Mouse (Mus musculus) CD8-positive naive resting alpha-beta T cell, adult 2 months (primary cell): ENCODE measurements around the gene Rnf145.

Experiments
- DNase-seq, 2 experiments: peaks; one replicate each; pipeline ENCODE4 v3.0.0; 2022; ENCODE audit warnings: low read depth in 2 of 2, low spot score in 2 of 2

Gene Rnf145

DNA sequence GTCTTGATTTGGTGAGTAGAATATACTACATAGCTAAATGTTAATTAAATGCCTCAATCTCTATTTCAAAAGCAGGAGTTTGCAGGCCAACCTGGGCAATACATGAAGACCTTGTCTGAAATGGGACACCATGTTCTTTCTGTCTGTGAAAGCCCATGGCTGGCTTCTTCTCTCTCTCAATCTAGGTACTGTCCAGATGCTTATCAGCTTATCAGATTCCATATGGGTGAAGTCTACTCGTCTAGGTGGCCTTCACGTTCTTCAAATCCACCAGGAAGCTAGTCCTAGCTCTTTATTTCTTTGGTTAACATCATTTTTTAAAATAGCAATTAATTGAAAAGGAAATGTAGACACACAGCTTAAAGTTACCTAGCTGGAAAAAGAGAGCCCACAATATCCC, 8.9 kb upstream of the Rnf145 start:
- no peak for DNase-seq

DNA sequence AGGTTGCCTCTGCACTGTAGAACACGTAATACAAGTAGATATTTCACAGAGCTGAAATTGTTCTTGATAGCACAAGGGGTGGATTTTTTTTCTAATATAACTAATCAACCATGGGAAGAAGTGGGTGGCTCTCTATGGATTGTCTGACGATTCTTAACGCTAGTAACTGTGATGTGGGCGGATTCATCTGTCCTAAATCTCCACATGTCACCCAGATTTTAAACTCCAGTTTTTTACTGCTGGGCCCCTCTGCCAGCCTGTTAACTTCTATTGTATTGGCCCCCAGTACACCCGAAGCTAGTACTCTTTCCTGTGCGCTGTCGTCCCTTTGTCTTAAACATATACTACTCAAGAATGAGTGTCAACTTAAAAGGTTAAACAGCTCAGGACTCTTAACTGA, 8.4 kb upstream of the Rnf145 start:
- no peak for DNase-seq

DNA sequence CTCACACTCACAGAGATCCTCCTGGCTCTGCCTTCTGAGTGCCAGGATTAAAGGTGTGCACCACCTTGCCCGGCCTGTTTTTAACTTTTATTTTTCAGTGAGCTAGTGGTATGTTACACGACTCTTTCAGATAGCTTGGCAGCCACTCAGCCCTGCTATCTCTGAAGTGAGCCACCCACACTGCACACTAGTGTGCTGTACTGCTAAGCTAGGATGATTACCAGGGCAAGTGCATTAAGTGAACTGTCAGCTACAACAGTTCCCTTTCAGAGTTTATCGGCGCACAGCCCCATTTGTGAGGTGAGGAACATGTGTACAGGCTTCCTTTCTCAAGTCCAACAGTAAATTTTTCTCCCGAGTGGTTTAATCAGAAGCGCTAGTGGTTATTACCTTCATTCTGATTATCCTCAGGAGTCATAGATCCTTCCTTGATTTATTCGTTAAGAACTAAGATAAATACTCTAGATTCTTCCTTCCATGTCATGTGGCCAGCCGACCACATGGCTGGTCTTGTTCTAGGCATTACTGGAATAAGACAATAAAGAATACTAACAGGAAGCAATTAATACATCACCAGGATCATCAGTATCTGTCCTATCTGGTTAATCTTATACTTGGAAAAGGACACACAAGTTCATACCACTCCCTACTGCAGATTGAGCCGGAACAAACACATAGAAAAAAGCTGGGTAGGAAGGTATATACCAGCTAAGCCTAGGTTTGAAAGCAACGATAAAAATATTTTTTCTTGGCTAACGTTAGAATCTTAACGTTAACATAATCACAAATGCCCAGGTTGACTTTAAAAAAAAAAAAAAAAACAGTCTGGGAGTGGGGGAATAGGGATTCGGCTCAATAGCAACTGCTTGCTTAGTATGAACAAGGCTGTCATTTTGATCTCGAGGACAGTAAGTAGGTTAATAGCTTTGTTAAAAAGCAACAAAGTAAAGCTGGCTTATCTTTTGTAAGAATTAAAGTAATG, 6.4 kb upstream of the Rnf145 start:
- DNase-seq, result no peak

DNA sequence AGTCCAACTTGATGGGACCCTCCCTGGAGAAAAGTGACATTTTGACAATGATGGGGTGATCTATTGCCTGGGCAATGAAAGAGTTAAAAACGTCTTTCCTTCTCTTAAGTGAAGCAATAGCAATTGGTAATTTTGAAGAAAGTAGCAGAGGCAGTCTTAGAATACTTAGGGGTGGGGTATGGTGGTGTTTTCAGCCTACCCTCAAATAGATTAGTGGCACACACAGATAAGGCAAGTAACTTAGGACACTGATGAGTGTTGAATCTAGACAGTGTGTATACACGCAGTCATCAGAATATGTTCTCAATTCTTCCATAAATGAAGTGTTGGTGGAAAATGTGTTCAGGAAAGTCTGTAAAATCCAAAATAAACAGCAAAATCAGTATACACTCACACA, 5.7 kb upstream of the Rnf145 start:
- no peak for DNase-seq

DNA sequence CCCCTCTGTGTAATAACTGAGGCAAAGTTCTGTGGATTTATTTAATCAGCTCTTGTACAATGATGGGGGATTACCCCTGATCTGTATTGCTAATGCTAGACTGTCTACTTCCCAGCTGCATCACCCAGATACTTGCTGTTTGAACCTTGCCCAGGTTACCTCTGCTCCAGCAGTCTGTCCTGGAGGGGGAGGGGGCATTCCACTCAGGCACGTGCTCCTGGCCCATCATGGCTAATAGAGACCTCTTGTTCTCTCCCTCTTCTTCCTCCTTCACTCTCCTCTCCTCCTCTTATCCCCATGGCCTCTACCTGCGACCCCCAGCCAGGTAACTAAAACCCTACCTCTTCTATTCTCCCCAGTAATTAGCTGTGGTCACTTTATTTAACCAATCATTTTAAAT, 4.1 kb upstream of the Rnf145 start:
- no peak for DNase-seq

DNA sequence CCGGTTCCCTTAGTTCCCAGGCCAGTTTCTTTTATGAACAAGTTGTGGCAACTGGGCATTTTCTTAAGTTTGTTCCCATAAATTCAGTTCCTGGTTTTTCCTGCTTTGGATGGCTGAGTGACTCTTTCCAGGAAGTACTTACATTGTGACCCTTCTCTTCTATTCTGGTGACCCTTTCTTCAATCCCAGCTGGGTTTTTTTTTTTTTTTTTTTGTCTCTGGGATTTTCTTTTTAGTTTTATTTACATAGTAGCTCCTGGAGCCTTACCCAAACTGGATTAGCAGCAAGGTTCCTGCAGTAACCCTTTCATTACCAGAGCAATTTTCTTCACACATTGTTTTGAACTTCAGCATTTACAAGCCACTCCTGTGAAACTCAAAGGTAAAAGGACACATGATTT, 2.4 kb upstream of the Rnf145 start:
- DNase-seq, result no peak

DNA sequence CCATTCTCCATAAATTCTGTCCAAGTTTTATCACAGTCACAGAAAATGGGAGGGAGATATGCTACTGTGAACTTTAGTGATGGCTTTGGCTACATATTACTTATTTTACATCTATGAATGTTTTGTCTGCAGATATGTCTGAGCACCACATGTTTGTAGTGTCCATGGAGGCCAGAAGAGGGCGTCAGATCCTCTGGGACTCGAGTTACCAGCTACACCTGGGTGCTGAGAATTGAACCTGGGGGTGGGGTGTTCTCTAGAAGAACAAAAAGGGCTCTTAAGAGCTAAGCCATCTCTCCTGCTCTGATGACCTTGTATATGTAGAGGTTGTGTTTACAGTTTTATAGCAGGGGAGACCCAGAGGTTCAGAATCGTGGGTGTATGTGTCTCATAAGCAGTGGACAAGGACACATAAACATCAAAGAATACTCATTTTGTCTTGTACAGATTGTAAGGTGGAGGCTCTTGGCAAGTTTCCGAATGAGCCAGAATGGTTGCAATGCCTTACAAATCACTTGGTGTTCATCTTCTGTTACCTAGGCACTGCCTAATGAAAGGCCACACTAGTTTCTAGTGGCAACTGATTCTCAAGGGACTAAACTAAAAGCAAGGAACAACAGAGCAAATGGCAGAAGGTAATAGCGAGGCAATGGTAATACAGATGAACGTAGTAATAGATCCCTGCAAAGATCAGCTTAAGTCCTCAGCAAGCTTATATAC, 1.0 kb upstream of the Rnf145 start:
- DNase-seq, result no peak

DNA sequence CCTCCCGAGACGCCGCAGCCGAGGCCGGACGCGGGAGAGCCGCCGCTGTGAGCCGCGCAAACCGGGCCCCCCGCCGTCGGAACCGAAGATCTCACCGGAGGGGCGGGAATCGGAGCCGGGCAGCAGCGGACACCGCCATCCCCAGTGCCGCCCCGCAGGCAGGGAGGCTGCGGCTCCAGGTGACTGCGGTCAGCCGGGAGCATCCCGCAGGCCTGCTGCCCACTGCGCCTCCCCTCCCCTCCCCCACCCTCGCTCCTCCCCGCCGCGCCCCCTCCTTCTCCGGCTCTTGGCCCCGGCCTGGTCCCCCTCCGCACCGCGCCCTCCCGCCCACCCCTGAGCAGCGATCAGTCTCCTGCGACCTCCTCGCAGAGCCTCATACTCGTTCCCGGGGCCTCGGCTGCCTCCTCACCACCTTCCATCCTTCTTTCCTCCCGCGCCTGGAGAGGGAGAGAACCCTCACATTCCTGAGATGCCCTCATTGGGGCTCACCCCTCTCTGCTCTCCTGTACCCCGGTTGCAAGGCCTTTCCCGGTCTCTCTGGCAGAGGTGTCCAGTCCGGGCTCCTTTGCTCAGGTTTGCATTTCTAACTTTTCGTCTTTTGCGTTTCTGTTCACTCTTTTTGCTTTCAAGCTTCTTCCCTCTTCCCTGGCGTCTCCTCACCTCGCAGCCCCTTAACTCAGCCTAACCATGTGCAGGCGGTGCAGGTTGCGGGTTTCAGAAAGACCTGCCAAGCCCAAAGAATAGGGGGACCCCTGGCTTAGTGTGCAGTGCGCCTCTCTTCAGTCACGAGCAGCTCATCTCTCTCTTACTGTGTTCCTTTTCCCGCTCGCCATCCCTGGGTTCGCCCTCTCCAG, 559 bp downstream of the Rnf145 start:
- DNase-seq, result peak; percentile 14 to 35

DNA sequence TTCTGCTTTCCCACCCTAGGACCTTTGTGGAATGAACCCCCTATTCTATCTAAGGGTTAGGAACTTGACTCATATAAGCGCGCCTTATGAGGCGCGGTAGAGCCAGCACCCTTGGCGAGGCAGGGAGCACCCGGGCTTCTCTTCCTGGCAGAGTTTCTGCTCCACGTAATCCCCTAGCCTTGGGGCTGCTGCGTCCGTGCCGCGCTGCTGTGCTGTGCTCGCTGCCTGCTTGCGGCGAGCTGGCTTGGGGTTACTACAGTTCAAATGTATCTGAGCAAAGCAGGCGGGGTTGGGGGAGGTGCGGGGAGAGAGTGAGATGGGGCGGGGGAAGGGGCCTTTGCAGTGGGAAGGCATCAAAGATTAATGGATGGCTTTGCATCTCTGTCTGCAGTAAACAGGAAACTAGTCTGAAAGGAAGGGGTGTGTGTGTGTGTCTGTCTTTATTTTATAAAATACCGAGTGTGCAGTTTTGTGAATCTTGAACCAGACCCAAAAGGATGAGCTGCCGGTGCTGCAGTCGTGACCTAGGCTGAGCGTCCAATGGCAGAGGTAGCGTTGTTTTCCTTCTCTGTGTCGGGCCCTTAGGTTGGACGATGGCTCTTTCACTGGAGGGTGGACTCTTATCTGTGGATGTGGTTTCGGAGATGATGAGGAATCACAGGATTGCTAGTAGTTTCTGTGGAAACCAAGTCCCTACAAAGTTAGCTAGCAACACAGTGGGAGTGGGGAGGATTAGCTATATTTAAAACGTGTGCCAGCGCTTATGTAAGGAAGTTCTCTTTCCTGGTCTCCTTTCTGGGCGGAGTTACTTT, 1.4 kb downstream of the Rnf145 start:
- DNase-seq, result peak; percentile 85 to 87

DNA sequence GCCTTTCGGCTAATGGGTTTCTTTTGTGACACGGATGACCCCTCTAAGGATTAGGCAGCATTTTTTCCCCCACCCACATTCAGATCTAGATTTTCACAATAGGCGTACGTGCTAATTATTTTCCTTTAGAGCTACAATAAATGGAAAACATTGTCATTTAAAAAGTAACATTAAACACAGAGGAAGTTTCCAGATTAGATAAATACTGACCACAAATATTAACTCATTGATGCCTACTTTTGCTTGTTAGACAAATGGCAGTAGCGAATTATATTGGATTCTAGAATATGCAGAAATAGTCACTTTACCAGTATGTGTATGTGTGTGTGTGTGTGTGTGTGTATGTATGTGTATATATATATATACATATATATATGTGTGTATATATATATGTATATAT, 3.8 kb downstream of the Rnf145 start:
- DNase-seq, result no peak

DNA sequence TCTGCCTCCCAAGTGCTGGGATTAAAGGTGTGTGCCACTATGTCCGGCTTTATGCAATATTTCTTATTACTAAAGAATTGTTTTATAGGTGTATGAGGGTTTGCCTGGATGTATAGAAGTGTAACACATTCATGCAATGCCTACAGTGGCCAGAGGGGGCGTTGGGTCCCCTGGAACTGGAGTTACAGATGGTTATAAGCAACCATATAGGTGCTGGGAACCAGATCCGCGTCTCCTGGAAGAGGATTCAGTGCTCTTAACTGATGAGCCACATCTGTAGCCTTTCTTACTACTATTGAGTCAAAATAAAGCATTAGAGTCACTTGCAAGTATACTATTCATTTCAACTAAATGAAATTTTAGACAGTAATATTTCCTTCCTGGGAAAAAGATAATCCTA, 7.0 kb downstream of the Rnf145 start:
- peak in 1 of 2 experiments; percentile 31 for DNase-seq

DNA sequence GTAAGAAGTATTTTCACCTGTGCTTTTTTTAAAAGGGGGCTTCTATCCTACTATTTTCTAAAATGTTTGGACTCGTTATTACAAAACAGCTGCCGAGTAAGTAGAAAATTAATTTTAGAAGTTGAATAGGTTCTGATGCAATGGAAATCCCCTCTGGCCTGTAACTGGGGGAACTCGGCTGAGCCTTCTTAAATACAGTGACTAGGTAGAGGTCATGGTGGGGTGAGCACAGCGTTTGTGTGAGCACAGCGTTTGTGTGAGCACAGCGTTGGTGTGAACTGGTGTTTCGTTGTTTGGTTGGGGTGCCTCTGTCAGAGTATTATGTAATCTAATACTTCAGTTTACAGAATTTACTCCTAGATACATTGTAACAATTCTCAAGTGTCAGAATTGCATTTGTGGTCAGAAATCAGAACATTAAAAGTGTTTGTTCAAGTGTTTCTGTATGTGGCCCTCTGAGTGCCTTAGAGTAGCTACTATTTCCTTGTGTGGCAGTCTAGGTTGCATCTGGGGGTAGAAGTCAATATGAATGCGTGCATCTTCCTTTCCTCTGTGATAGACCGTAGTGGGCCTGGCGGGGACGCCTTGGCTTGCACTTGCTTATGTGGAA, 8.0 kb downstream of the Rnf145 start:
- DNase-seq, result no peak

DNA sequence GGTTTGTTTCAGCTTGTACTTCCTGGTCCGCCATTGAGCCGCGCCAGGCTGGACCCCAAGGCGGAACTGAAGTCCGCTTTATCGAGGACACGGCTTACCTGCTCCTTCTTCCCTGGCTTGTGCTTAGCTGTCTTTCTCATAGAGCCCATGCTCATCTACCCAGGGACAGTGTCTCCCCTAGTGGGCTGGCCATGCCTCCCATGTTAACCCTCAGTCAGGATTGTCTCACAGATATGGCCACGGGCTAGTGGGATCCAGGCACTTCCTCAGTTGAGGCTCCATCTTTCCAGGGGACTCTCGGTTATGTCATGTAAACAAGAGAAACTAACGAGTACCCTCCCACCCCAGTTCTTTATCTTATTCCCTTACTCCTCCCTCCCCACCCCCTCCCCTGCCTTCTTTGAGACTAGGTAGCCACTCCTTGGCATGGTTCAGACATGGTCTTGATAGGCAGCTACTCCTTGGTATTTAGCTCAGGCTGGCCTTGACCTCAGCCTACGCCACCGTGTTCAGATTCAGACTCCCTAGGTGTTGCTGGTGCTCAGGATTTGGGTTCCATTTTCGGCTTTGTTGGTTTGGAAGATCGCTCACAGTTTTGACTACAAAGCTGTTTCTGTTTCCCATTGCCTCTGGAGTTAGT, 9.9 kb downstream of the Rnf145 start:
- no peak for DNase-seq

DNA sequence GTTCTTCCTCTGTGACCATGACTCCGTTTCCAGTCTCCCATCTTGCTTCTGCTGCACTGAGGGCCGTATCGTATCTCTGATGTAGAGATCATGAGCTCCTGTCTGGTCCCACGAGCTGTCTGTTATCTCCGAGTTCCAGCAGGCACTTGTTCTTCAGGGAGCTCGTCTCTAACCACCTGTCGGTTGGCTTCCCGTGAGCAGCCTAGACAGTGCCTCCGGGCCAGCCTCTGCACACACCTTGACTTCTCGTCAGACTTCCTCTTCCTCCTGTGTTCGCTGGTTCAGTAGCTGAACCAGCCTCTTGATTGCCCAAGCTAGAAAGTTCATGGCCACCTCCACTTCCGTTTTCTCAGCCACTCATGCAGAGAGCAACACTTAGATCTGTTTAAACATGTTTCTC, 10.4 kb downstream of the Rnf145 start:
- DNase-seq, result peak; percentile 34 to 43

DNA sequence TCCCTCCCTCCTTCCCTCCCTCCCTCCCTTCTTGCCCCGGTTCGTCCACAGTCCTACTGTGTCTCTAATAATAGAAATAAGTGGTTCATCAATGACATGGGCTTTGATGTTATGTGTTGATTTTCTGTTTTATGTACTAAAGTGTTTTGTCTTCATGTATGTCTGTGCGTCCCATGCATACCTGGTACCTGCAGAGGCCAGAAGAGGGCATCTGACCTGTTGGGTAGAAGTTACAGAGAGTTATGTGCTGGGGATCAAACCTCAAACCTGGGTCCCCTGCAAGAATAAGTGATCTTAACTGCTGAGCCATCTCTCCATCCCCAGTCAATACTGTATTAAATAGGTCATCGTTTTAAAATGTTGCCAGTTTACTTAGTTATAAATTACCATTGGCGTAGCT, 11.0 kb downstream of the Rnf145 start:
- DNase-seq, result no peak

DNA sequence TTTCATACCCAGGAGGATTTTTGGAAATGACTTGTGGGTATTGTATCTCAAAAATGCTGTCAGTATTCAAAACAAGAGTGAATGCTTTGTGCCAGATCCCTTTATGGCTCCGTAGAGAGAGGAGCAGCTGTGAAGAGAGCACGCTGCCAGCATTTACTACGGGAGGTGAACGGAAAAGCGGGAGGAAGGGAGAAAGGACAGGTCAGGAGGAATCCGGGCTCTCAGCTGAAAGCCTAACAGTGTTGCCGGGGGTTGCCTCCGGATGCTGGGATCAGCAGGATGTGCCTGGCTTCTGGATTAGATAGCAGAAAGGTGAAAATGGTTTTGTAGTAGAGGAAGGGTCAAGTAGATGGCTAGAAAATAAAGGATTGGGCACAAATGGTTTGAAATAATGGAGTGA, 11.6 kb downstream of the Rnf145 start:
- DNase-seq, result no peak

DNA sequence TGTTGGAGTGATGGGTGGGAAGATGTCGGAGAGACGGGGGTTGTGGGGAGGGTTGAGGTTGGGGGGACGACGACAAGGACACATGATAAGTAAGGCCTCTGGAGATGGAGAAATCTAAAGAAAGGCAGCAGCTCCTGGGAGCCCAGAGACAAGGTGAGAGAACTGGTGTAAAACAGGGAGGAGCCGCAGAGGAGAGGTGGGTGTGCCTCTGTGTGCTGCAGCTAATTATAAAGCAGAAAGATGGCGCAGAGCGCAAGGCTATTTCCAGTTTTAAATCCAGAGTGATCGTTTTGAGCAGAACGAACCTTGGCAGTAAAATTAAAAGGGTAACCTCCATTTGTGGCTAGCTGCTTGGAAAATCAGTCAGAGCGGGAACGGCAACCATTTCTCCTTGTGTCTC, 12.1 kb downstream of the Rnf145 start:
- DNase-seq, result no peak

DNA sequence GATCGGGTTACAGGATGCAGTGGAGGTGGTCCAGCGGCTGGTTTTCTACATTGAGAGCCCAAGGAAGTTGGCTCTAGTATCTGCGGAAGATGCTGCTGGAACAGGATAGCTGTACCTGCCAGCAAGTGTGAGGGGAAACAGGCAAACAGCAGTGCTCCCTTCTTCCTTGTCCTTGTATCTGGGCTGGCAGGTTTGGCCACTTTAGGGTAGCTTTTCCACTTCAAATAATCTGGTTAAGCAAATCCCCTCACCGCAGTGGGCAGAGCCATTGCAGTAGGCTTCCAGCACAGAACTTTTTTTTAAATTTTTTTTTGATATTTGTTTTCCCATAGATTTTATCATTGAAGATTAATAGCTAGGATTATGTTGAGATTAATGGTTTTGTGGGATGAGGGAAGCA, 12.9 kb downstream of the Rnf145 start:
- DNase-seq, result no peak

DNA sequence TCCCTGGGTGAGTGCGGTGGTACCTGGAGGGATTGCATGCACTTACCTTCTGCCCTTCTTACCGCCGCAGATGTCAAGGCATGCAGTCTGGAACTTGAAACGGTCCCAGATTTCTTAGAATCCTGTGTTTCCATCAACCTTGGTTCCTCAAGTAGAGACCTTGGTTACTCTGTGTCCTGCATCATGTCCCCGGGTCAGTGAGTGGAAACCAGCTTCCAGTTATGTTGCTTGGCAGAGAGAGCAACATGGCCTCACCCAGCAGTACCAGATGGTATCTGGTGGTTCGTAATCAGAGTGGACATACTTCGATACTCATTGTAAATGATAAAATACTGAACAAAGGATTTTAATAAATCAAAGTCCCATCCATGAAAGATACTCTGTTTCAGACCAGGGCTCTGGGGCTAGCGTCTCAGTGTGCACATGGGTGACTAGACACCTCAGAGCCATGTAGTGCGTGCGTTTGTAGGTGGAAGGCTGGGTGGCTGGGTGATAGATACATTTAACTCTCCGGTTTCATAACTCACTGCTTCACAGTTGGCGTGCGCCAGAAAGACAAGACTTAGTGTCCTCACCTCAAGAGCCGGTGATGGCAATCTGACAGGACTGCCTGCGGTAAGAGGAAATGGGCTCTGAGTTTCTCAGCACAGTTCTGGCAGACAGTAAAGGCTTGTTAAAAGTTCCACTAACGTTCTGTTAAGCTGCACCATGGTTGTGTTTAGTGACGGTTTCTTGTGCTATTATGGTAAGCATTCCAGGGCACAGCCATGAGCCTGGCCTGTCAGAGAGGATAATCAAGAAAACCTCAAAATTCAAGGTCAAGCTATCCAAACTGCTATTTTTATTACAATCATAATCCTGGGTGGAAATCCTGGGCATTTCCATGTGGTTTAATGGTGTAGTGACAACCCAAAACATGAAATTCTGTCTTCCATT, 14.3 kb downstream of the Rnf145 start:
- DNase-seq, result no peak
